Mouse (Mus musculus): ENCODE data around the gene Tnfsf14. TPM values are rescaled to one million over a fixed set of nuclear protein-coding genes. Genes with fewer than 3 reads are reported as not detected.
A peak's percentile ranks its signal among the peaks of the same experiment; 100 is the strongest.

The Tnfsf14 gene
- polyA plus RNA-seq, 1 experiment from 2014 or later: 0.09 TPM

- no peaks in the 10 kb centered on the region for H3K36me3 ChIP-seq
- no peak overlapping the region for H3K4me3 ChIP-seq
- peaks cover 11% of the 10 kb centered on the region for H3K27me3 ChIP-seq
- no peak overlapping the region for H3K27ac ChIP-seq (replicated peaks)
- H3K4me1 ChIP-seq: no peaks in the 10 kb centered on the region
- 83% methylated on average over 9 of the region's 9 CpGs for whole genome bisulfite sequencing
- H3K9ac ChIP-seq (replicated peaks): no peak overlapping the region
- ATAC-seq (ENCODE audit: low FRiP score, low read depth): no peak
- no peak overlapping the region for H3K4me2 ChIP-seq (replicated peaks)
- H3K9me3 ChIP-seq: no peaks in the 10 kb centered on the region
Observed at GRCm38 (mm10) chr17:57223313-57223712, 29.3 kb upstream of the Tnfsf14 start.

DNA sequence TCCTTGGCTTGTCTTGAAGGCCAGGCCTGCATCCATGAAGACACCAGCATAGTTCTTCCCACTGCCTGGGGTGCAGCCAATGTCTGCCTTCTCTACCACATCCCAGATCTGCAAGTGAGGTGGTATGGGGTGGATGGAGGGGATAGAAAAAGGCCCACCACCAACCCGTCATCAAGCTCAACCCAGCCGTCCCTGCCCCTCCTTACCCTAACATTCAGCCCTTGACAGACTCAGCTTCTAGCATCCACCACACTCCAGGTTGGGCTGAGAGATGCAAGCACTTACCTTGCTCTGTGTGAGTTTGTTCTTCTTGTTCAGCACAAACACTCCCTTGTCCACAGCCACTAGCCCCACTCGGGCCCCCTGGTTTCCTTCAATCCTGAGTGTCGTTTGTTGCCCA is 27.9 kb upstream of the Tnfsf14 start:
- no peak for ATAC-seq (ENCODE audit: low FRiP score, low read depth)
- H3K4me3 ChIP-seq: no peak overlapping the region
- WGBS: 82% methylated on average over 4 of the region's 4 CpGs
- H3K9me3 ChIP-seq: no peaks in the 10 kb centered on the region
- H3K4me1 ChIP-seq: no peaks in the 10 kb centered on the region
- H3K27me3 ChIP-seq: peaks cover 18% of the 10 kb centered on the region
- no peak overlapping the region for H3K27ac ChIP-seq (replicated peaks)
- H3K4me2 ChIP-seq (replicated peaks): no peak overlapping the region
- H3K9ac ChIP-seq (replicated peaks): no peak overlapping the region
- H3K36me3 ChIP-seq: no peaks in the 10 kb centered on the region

- H3K27me3 ChIP-seq: peaks cover 17% of the 10 kb centered on the region
- H3K36me3 ChIP-seq: no peaks in the 10 kb centered on the region
- no peak overlapping the region for H3K4me2 ChIP-seq (replicated peaks)
- no peak for ATAC-seq (ENCODE audit: low FRiP score, low read depth)
- H3K4me3 ChIP-seq: no peak overlapping the region
- H3K4me1 ChIP-seq: no peaks in the 10 kb centered on the region
- 22% methylated on average over 3 of the region's 3 CpGs for WGBS
- H3K9me3 ChIP-seq: no peaks in the 10 kb centered on the region
- H3K27ac ChIP-seq (replicated peaks): no peak overlapping the region
- no peak overlapping the region for H3K9ac ChIP-seq (replicated peaks)
Observed at GRCm38 (mm10) chr17:57219884-57220207, 25.9 kb upstream of the Tnfsf14 start.

GRCm38 (mm10) chr17:57219167-57219883 is 25.3 kb upstream of the Tnfsf14 start:
- 26% methylated on average over 11 of the region's 11 CpGs for WGBS
- Histone ChIP-seq H3K4me3 (no peak overlapping the region), H3K9me3 (no peaks in the 10 kb centered on the region), H3K27ac (replicated peaks) (no peak overlapping the region), H3K9ac (replicated peaks) (no peak overlapping the region), H3K4me2 (replicated peaks) (no peak overlapping the region), H3K27me3 (peaks cover 13% of the 10 kb centered on the region), H3K36me3 (no peaks in the 10 kb centered on the region), H3K4me1 (no peaks in the 10 kb centered on the region)
- ATAC-seq (ENCODE audit: low FRiP score, low read depth): no peak; the same call in 1 of the 2 replicates

GRCm38 (mm10) chr17:57218335-57218900 is 24.4 kb upstream of the Tnfsf14 start:
- Histone ChIP-seq H3K27me3 (peaks cover 13% of the 10 kb centered on the region), H3K9ac (replicated peaks) (no peak overlapping the region), H3K36me3 (no peaks in the 10 kb centered on the region), H3K4me2 (replicated peaks) (no peak overlapping the region), H3K27ac (replicated peaks) (no peak overlapping the region), H3K4me3 (no peak overlapping the region), H3K9me3 (no peaks in the 10 kb centered on the region), H3K4me1 (no peaks in the 10 kb centered on the region)
- 83% methylated on average over 12 of the region's 12 CpGs for WGBS
- no peak for ATAC-seq (ENCODE audit: low FRiP score, low read depth)

DNA sequence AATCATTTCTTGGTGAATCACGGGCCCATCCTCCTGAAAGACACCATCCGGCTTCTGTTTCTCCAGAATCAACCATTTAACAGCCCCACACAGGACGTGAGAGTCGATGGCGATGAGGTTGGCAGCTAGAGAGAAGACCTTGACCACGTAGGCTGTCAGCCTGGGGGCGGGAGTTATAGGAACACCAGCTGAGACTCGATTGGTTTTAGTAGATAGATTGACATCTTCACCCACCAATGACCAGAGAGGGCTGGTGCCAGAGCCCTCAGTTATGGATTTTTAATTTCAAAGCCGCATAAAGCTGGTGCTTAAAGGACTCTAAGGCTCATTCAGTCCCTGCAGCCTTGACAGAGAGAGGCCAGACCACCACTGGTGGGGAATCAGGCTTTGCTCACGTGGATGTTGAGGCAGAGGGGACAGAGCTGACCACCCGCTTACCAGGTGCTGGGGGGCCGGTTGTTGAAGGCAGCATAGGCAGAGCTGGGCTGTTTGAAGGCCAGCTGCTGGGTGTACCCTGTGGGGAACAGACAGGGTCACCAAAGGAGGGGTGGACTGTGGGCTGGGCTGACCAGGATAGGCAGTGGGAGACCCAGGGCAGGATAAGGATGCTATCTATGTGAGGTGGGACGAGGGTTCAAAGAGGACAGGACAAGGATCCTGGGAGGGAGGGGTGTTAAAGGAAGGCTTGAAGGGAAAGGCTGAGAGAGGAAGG is 20.9 kb upstream of the Tnfsf14 start:
- Histone ChIP-seq H3K9me3 (no peaks in the 10 kb centered on the region), H3K27me3 (peaks cover 13% of the 10 kb centered on the region), H3K4me1 (no peaks in the 10 kb centered on the region), H3K27ac (replicated peaks) (no peak overlapping the region), H3K9ac (replicated peaks) (no peak overlapping the region), H3K36me3 (no peaks in the 10 kb centered on the region), H3K4me3 (no peak overlapping the region), H3K4me2 (replicated peaks) (peak overlapping the region; percentile 21; the same call in 1 of the 2 replicates)
- 48% methylated on average over 13 of the region's 13 CpGs for WGBS
- ATAC-seq (ENCODE audit: low FRiP score, low read depth): peak; percentile 77

DNA sequence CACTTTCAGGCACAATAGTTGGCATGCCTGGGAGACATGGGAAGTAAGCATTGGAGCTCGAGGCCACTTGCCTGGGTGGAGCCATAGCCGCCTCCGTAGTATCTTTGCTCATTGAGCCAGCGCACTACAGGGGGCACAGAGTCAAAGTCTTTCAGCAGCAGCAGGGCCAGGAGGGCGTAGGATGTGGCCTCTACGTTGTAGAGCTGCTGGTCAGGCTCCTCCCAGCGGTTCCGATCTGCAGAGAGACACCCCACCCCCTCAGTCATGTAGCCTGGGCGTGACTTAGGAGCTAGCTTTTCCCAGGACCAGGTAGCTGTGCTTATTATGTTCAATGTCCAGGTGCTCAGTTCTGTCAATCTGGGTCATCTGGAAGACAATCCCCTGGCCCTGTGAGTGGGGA is 17.5 kb upstream of the Tnfsf14 start:
- ATAC-seq (ENCODE audit: low FRiP score, low read depth): no peak
- no peaks in the 10 kb centered on the region for H3K9me3 ChIP-seq
- H3K27me3 ChIP-seq: no peaks in the 10 kb centered on the region
- H3K36me3 ChIP-seq: no peaks in the 10 kb centered on the region
- H3K27ac ChIP-seq (replicated peaks): no peak overlapping the region
- no peak overlapping the region for H3K4me3 ChIP-seq
- no peaks in the 10 kb centered on the region for H3K4me1 ChIP-seq
- WGBS: 67% methylated on average over 9 of the region's 9 CpGs
- H3K9ac ChIP-seq (replicated peaks): no peak overlapping the region
- no peak overlapping the region for H3K4me2 ChIP-seq (replicated peaks)

DNA sequence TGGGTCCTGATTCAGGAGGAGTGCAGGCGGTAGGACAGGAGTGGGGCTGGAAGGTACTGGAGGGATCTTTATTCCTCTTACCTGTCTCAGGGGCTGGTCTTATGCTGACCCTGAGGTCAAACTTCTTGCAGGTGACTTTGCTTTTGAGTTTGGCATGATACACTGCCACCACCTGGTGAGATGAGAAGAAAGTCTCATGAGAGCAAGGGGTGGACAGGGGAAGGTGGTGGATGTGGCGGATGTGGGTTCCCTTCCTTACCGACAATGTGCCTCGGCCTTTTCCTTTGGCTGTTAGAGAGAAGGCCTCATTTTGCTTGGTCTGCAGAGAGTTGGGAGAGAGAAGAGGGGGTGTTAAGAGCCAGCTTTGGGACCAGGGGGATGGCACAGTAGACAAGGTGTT is 15.4 kb upstream of the Tnfsf14 start:
- H3K4me1 ChIP-seq: no peaks in the 10 kb centered on the region
- no peak overlapping the region for H3K4me3 ChIP-seq
- no peaks in the 10 kb centered on the region for H3K27me3 ChIP-seq
- no peak overlapping the region for H3K27ac ChIP-seq (replicated peaks)
- no peaks in the 10 kb centered on the region for H3K36me3 ChIP-seq
- no peak for ATAC-seq (ENCODE audit: low FRiP score, low read depth)
- no peak overlapping the region for H3K4me2 ChIP-seq (replicated peaks)
- H3K9me3 ChIP-seq: no peaks in the 10 kb centered on the region
- H3K9ac ChIP-seq (replicated peaks): no peak overlapping the region
- 86% methylated on average over 4 of the region's 4 CpGs for WGBS

GRCm38 (mm10) chr17:57207938-57208337 is 14.0 kb upstream of the Tnfsf14 start:
- Histone ChIP-seq H3K36me3 (no peaks in the 10 kb centered on the region), H3K9me3 (no peaks in the 10 kb centered on the region), H3K27me3 (no peaks in the 10 kb centered on the region), H3K4me1 (no peaks in the 10 kb centered on the region), H3K9ac (replicated peaks) (no peak overlapping the region), H3K4me3 (no peak overlapping the region), H3K27ac (replicated peaks) (no peak overlapping the region), H3K4me2 (replicated peaks) (no peak overlapping the region)
- no peak for ATAC-seq (ENCODE audit: low FRiP score, low read depth)
- 83% methylated on average over 3 of the region's 3 CpGs for WGBS

DNA sequence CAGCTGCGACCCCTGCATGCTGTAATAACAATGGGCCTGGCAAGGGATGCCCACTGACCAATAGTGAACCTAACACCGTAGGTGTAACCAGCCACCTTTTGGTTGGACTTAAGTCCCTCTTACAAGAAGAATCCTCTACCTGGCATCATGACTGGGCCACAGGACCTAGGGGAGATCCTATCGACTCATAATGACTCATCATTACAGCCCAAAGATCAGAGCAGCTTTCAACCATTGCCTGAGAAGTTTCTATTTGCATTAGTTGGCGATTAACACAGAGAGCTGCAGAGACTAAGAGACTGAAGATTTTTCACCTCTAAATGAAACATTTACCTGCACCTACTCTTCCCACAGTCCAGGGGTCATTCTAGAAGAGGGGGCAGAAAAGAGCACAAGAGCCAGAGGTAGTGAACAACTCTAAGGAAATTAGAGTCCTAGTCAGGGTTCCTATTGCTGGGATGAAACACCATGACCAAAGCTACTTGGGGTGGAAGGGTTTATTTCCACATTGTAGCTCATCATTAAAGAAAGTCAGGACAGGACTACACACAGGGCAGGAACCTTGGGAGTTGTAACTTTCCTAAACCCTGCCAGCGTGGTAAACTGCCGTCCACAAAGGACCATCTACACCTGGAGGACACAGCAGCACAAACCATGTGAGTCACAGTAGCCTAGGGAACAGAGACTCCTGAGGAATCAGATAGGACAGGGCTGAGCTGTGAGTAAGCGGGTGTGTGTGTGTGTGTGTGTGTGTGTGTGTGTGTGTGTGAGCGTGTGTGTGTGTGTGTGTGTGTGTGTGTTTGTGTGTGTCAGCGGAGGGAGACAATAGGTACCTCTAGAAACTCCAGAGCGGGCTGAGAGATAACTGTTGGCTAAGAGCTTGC is 8.1 kb upstream of the Tnfsf14 start:
- Histone ChIP-seq H3K9ac (replicated peaks) (no peak overlapping the region), H3K4me1 (no peaks in the 10 kb centered on the region), H3K27ac (replicated peaks) (no peak overlapping the region), H3K27me3 (peaks cover 4% of the 10 kb centered on the region; the same call in 1 of the 2 replicates), H3K9me3 (no peaks in the 10 kb centered on the region), H3K36me3 (no peaks in the 10 kb centered on the region), H3K4me2 (replicated peaks) (no peak overlapping the region), H3K4me3 (no peak overlapping the region)
- 83% methylated on average over 9 of the region's 10 CpGs for WGBS
- no peak for ATAC-seq (ENCODE audit: low FRiP score, low read depth)

DNA sequence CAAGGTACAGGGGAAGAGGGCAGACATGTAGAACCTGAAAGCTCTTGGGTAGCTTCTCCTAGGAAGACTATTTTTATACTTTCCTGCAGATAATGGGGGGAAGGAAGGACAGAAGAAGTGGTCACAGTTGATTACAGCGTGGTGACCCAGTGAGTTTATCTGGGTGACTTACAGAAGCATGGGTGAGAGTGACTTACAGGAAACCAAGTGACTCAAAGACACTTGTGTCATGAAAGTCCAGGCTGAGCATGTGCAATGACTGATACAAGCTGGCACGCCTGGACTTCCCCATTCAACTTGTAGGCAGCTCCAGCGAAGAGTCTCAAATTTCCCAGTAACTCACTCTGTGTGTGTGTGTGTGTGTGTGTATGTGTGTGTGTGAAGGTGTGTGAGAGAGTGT is 4.3 kb upstream of the Tnfsf14 start:
- no peak for ATAC-seq (ENCODE audit: low FRiP score, low read depth)
- H3K4me3 ChIP-seq: no peak overlapping the region
- no peak overlapping the region for H3K4me2 ChIP-seq (replicated peaks)
- no peak overlapping the region for H3K9ac ChIP-seq (replicated peaks)
- H3K36me3 ChIP-seq: no peaks in the 10 kb centered on the region
- no peak overlapping the region for H3K27ac ChIP-seq (replicated peaks)
- H3K27me3 ChIP-seq: peaks cover 4% of the 10 kb centered on the region; the same call in 1 of the 2 replicates
- H3K4me1 ChIP-seq: no peaks in the 10 kb centered on the region
- H3K9me3 ChIP-seq: no peaks in the 10 kb centered on the region
- WGBS: 83% methylated on average over 3 of the region's 3 CpGs

Data from midbrain, embryonic 12.5 days (tissue).